ENCODE assay signal across 8 mouse cellular contexts in genomic region chr16:33184901-33185260, GRCm38 (mm10). TPM values are rescaled to one million over a fixed set of nuclear protein-coding genes. Genes with fewer than 3 reads are reported as not detected.
DNase-seq lines count a peak whose midpoint lies in the region; ATAC-seq lines count a peak whose summit lies in the region.

Gene Osbpl11 (plus strand): TSS chr16:33185071.

- H3K4me2 ChIP-seq in hindbrain, embryonic 13.5 days, result peak within 1 kb of the TSS; percentile 100

- DNase-seq in NIH3T3 (ENCODE audit: low read depth), result peak; percentile 97
- DNase-seq in cerebellum, postnatal 10 days, result peak; percentile 98
- DNase-seq in frontal cortex, postnatal 14 days (ENCODE audit: low spot score in 2 of 2), result peak; percentile 89 to 95
- DNase-seq in layer of hippocampus, postnatal 25 days (ENCODE audit: extremely low spot score in 1 of 2, low spot score in 1 of 2), result peak; percentile 87 to 96
- DNase-seq in lung, postnatal 25 days (ENCODE audit: low spot score), result peak; percentile 97
- peak; percentile 98 for DNase-seq in retina, embryonic 14.5 days (ENCODE audit: low spot score)
- peak; percentile 97 for DNase-seq in thymus, postnatal 4 days

- H3K36me3 ChIP-seq in hindbrain, embryonic 13.5 days, result no peaks in the 10 kb centered on the region

- H3K9ac ChIP-seq in hindbrain, embryonic 13.5 days, result peak within 1 kb of the TSS; percentile 96

- peak within 1 kb of the TSS; percentile 95 for H3K27ac ChIP-seq in hindbrain, embryonic 13.5 days

- peak within 1 kb of the TSS; percentile 97 for H3K4me3 ChIP-seq in hindbrain, embryonic 13.5 days

- H3K4me1 ChIP-seq in hindbrain, embryonic 13.5 days (replicated peaks), result peaks cover 34% of the 10 kb centered on the region

- ATAC-seq in hindbrain, embryonic 13.5 days (ENCODE audit: low FRiP score), result peak; percentile 95

- H3K27me3 ChIP-seq in hindbrain, embryonic 13.5 days, result no peaks in the 10 kb centered on the region

- H3K9me3 ChIP-seq in hindbrain, embryonic 13.5 days, result no peaks in the 10 kb centered on the region

- under 1% methylated on average over 27 of the region's 27 CpGs for WGBS in hindbrain, embryonic 13.5 days

RNA-seq across cellular contexts. Expression of gene Osbpl11, which starts in this region (rescaled TPM):
- 17.0 and 18.3 TPM in 2 replicates for polyA plus RNA-seq in hindbrain, embryonic 13.5 days (2015; fragmentation: Nextera tagmentation; extraction: Ambion mirVana)
- total RNA-seq in layer of hippocampus, postnatal 25 days (2021), result 10 to 100 TPM; 19.3 to 19.6 TPM

Comparison
In these comparisons a context has a peak if more than half of its experiments do, and no peak if none do; other contexts are left out.
1. Peak in every context shown above with its lines: DNase-seq, ATAC-seq, H3K4me3 ChIP-seq and H3K27ac ChIP-seq.